Mouse (Mus musculus) hindbrain, embryonic 13.5 days (tissue): ENCODE results near the gene Igf1r. TPM values are rescaled to one million over a fixed set of nuclear protein-coding genes. Genes with fewer than 3 reads are reported as not detected.
A peak's percentile ranks its signal among the peaks of the same experiment; 100 is the strongest.

Experiments
- ATAC-seq: fragments of 200-750 bp; cut with Nextera tagmentation; 2 replicates; pipeline ENCODE4 v1.8.0; 2017; ENCODE audit warnings: moderate TSS enrichment; ENCODE audit not compliant: low FRiP score
- H3K27ac ChIP-seq: fragments of 300-500 bp; sonication (generic); 2 replicates; pipeline ENCODE4 v1.5.1; 2015; ENCODE audit warnings: inconsistent platforms, mild to moderate bottlenecking, moderate library complexity
- H3K27me3 ChIP-seq: fragments of 300-500 bp; sonication (generic); 2 replicates; pipeline ENCODE4 v1.6.1; 2015; ENCODE audit warnings: mild to moderate bottlenecking, inconsistent platforms
- H3K36me3 ChIP-seq: fragments of 300-500 bp; sonication (generic); 2 replicates; pipeline ENCODE4 v1.6.1; 2015; ENCODE audit warnings: mild to moderate bottlenecking, inconsistent platforms
- H3K4me1 ChIP-seq: fragments of 300-500 bp; sonication (generic); replicated peaks from 2 replicates; pipeline ENCODE4 v1.6.1; 2015; ENCODE audit warnings: inconsistent platforms
- H3K4me2 ChIP-seq: fragments of 300-500 bp; sonication (generic); 2 replicates; pipeline ENCODE4 v1.6.1; 2015; ENCODE audit warnings: inconsistent platforms, mild to moderate bottlenecking, moderate library complexity
- H3K4me3 ChIP-seq: fragments of 300-500 bp; sonication (generic); 2 replicates; pipeline ENCODE4 v1.5.1; 2015; ENCODE audit warnings: mild to moderate bottlenecking, inconsistent platforms
- H3K9ac ChIP-seq: fragments of 300-500 bp; sonication (generic); 2 replicates; pipeline ENCODE4 v1.6.1; 2015; ENCODE audit warnings: mild to moderate bottlenecking, inconsistent platforms
- H3K9me3 ChIP-seq: fragments of 300-500 bp; sonication (generic); 2 replicates; pipeline ENCODE4 v1.6.1; 2016; ENCODE audit warnings: inconsistent platforms
- WGBS: fragments of 180-500 bp; shearing (Covaris S2); methylation state at CpG from one replicate; pipeline ENCODE4 v1.1.7; 2015; 5-methylcytosine and 5-hydroxymethylcytosine counted together
- polyA plus RNA-seq: library from polyadenylated mRNA; unstranded; fragments of >200 nt; fragmentation: Nextera tagmentation; extraction: Ambion mirVana; gene quantifications from 2 replicates; pipeline ENCODE4 v1.2.1, GENCODE M21; 2015

Igf1r gene
- polyA plus RNA-seq, 1 experiment from 2014 or later: 26.8 TPM

DNA sequence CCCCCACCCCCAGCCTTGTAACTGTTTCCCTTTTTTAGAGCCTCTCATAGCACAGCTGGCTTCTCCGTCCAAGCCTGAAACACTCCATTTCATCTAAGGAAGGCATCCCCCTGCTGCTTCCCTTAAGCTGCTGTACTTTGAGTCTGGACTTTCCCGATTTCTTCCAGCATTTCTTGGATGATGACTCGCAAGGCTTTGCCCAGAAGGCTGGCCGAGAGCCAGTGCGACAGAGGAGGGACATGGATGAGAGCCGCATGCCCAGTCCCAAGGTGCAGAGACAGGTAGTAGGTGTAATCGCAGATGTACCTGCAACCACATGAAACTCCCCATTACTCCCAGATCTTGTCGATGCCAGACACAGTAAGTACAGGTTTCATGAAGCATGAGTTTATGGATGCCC is 284.2 kb downstream of the Igf1r start:
- H3K9ac ChIP-seq: no peak overlapping the region
- no peaks in the 10 kb centered on the region for H3K36me3 ChIP-seq
- no peak overlapping the region for H3K4me3 ChIP-seq
- 90% methylated on average over 8 of the region's 8 CpGs for WGBS
- H3K4me1 ChIP-seq: peaks cover 10% of the 10 kb centered on the region; the same call in 1 of the 2 replicates
- no peak overlapping the region for H3K27ac ChIP-seq
- no peaks in the 10 kb centered on the region for H3K9me3 ChIP-seq
- H3K27me3 ChIP-seq: no peaks in the 10 kb centered on the region
- no peak overlapping the region for H3K4me2 ChIP-seq
- ATAC-seq: no peak

GRCm38 (mm10) chr7:68239220-68239827 is 286.7 kb downstream of the Igf1r start:
- no peak overlapping the region for H3K4me2 ChIP-seq
- H3K27me3 ChIP-seq: no peaks in the 10 kb centered on the region
- H3K4me3 ChIP-seq: no peak overlapping the region
- H3K27ac ChIP-seq: no peak overlapping the region
- 59% methylated on average over 11 of the region's 11 CpGs for WGBS
- H3K9ac ChIP-seq: no peak overlapping the region
- H3K4me1 ChIP-seq: 0 out of 2 replicates have a peak, but pooled peaks cover under 1% of the 10 kb centered on the region
- ATAC-seq: no peak
- no peaks in the 10 kb centered on the region for H3K36me3 ChIP-seq
- H3K9me3 ChIP-seq: no peaks in the 10 kb centered on the region

DNA sequence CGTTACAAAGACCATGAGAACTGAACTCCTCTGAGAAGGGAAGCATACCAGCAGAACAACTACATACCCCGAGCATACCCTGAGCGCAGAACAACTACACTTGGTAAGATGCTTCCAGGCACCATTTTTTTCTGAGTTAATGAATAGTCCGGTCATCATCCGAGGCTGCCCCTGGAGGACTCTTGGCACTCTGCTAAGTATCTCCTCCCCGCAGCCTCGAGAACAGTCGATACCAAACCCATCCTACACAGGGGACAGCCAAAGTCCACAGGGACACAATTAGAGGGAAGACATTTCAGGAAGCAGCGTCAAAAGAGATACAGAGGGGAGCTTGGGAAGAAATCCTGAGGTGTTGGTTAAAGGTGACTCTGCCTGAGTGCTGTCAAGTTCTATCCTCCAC is 288.6 kb downstream of the Igf1r start:
- H3K27me3 ChIP-seq: no peaks in the 10 kb centered on the region
- H3K4me3 ChIP-seq: no peak overlapping the region
- ATAC-seq: no peak
- 80% methylated on average over 9 of the region's 9 CpGs for WGBS
- H3K4me2 ChIP-seq: no peak overlapping the region
- H3K4me1 ChIP-seq: no peaks in the 10 kb centered on the region
- H3K27ac ChIP-seq: no peak overlapping the region
- H3K9me3 ChIP-seq: no peaks in the 10 kb centered on the region
- H3K9ac ChIP-seq: no peak overlapping the region
- H3K36me3 ChIP-seq: no peaks in the 10 kb centered on the region

- Histone ChIP-seq H3K9me3 (no peaks in the 10 kb centered on the region), H3K9ac (no peak overlapping the region), H3K27me3 (no peaks in the 10 kb centered on the region), H3K36me3 (no peaks in the 10 kb centered on the region), H3K4me3 (no peak overlapping the region), H3K4me2 (no peak overlapping the region), H3K4me1 (no peaks in the 10 kb centered on the region), H3K27ac (no peak overlapping the region)
- 48% methylated on average over 4 of the region's 4 CpGs for WGBS
- ATAC-seq: no peak
Measured at GRCm38 (mm10) chr7:68245681-68246080, 293.1 kb downstream of the Igf1r start.

GRCm38 (mm10) chr7:68246249-68246648 is 293.6 kb downstream of the Igf1r start:
- WGBS: 78% methylated on average over 8 of the region's 8 CpGs
- Histone ChIP-seq H3K9me3 (no peaks in the 10 kb centered on the region), H3K4me1 (no peaks in the 10 kb centered on the region), H3K4me2 (no peak overlapping the region), H3K36me3 (no peaks in the 10 kb centered on the region), H3K4me3 (no peak overlapping the region), H3K9ac (no peak overlapping the region), H3K27me3 (no peaks in the 10 kb centered on the region), H3K27ac (no peak overlapping the region)
- ATAC-seq: no peak

GRCm38 (mm10) chr7:68250411-68250810 is 297.8 kb downstream of the Igf1r start:
- no peaks in the 10 kb centered on the region for H3K27me3 ChIP-seq
- no peak overlapping the region for H3K27ac ChIP-seq
- H3K9me3 ChIP-seq: no peaks in the 10 kb centered on the region
- H3K4me2 ChIP-seq: no peak overlapping the region
- WGBS: 85% methylated on average over 1 of the region's 1 CpGs
- no peaks in the 10 kb centered on the region for H3K4me1 ChIP-seq
- H3K9ac ChIP-seq: no peak overlapping the region
- no peak for ATAC-seq
- no peaks in the 10 kb centered on the region for H3K36me3 ChIP-seq
- no peak overlapping the region for H3K4me3 ChIP-seq

DNA sequence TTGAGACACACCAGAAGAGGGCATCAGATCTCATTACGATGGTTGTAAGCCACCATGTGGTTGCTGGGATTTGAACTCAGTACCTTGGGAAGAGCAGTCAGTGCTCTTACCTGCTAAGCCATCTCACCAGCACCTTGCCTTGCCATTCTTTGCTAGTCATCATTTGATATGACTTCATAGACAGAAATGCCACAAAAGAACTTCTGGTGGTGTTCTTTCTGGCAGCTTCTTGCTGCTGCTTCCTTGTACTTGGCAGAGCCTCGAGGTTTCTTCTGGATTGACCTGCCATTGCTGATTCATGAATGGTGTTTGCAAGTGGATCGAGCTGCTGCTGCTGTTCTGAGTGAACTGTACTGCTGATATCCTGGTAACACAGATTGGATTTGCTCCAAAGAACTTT is 298.3 kb downstream of the Igf1r start:
- H3K36me3 ChIP-seq: no peaks in the 10 kb centered on the region
- H3K4me2 ChIP-seq: no peak overlapping the region
- no peaks in the 10 kb centered on the region for H3K27me3 ChIP-seq
- H3K9me3 ChIP-seq: no peaks in the 10 kb centered on the region
- no peak overlapping the region for H3K4me3 ChIP-seq
- 94% methylated on average over 3 of the region's 3 CpGs for WGBS
- ATAC-seq: no peak
- H3K27ac ChIP-seq: no peak overlapping the region
- no peak overlapping the region for H3K9ac ChIP-seq
- no peaks in the 10 kb centered on the region for H3K4me1 ChIP-seq

DNA sequence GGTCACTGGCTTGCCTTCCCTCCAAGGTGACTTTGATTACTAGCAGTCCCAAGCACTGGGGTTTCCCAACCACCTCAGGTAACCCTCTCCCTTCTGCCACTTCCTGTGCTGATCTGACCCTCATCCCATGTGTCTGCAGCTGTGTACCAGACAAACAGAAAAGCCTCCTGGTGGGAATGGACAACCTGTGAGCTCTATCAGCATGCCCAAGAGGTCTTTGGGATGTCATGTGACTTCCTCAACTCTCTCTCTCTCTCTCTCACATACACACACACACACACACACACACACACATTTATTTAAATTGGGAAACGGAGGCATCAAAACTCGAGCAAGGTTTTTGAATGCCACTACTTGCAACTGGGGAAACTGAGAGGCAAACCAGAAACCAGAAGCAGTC is 305.1 kb downstream of the Igf1r start:
- no peak for ATAC-seq
- Histone ChIP-seq H3K4me3 (no peak overlapping the region), H3K9ac (no peak overlapping the region), H3K4me1 (no peaks in the 10 kb centered on the region), H3K27ac (no peak overlapping the region), H3K36me3 (no peaks in the 10 kb centered on the region), H3K27me3 (no peaks in the 10 kb centered on the region), H3K9me3 (no peaks in the 10 kb centered on the region), H3K4me2 (no peak overlapping the region)
- WGBS: 61% methylated on average over 2 of the region's 2 CpGs

- H3K27me3 ChIP-seq: peaks cover 3% of the 10 kb centered on the region; the same call in 1 of the 2 replicates
- H3K4me2 ChIP-seq: no peak overlapping the region
- no peak overlapping the region for H3K4me3 ChIP-seq
- H3K36me3 ChIP-seq: no peaks in the 10 kb centered on the region
- no peak overlapping the region for H3K9ac ChIP-seq
- no peak for ATAC-seq
- no peaks in the 10 kb centered on the region for H3K9me3 ChIP-seq
- 83% methylated on average over 17 of the region's 17 CpGs for WGBS
- no peak overlapping the region for H3K27ac ChIP-seq
- H3K4me1 ChIP-seq: peaks cover 3% of the 10 kb centered on the region; the same call in 1 of the 2 replicates
Measured at GRCm38 (mm10) chr7:68258326-68259150, 305.9 kb downstream of the Igf1r start.

DNA sequence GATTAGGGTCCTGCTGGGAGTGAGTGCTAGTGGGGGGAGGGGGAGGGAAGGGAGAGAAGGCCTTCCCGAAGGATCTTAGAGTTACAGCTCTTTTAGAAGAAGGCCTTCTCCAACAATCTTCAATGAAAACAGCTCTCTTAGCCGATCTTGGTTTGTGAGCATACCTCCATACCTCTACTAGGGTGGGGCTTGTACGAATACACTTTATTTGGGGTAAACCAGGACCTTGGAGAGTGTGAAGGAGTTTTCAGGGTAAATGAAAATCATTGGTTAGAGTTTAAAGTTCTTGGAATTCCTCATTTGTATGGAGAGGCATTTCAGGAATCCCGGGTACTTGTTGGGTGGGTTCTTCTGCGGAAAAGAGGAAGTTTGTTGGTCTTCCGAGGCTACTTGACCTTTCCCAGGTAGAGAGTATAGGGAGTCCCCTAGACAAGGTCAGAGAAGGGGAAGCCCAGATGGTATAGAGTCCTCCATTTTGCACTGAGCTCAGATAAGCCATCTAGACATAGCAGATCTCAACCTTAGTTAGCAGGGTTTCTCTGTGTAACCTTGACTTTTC is 307.0 kb downstream of the Igf1r start:
- Histone ChIP-seq H3K9ac (no peak overlapping the region), H3K27me3 (peaks cover 14% of the 10 kb centered on the region; the same call in 1 of the 2 replicates), H3K27ac (no peak overlapping the region), H3K4me1 (peaks cover 13% of the 10 kb centered on the region), H3K36me3 (no peaks in the 10 kb centered on the region), H3K4me3 (no peak overlapping the region), H3K4me2 (no peak overlapping the region), H3K9me3 (no peaks in the 10 kb centered on the region)
- ATAC-seq: no peak
- WGBS: 78% methylated on average over 6 of the region's 6 CpGs

DNA sequence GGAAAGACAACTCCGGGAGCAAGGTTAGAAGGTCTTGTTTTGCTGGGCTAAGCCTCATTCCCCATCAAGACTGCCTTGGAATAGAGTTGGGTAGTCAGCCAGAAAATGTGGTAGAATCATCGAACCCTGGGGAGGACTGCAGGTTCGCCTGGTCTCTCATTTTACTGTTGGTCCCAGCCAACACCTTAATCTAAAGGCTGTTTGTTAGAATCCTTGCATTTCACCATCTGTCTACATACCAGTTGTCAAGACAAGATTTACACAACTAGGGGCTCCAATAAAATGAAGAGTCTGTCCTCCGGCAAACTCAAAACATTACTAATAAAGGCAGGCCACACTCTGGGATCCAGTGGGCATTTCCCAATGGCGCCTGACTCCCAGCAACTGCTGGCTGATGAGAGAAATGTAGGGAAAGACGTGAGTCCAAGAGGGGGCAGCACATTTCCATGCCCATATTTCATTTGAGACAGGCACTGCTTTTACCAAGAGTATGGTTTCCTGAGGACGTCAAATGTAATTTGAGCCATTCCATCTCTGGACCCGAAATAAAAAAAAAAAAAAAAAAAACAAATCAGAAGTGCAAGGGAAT is 310.1 kb downstream of the Igf1r start:
- 62% methylated on average over 8 of the region's 8 CpGs for WGBS
- Histone ChIP-seq H3K4me3 (no peak overlapping the region), H3K9me3 (no peaks in the 10 kb centered on the region), H3K4me1 (peaks cover 25% of the 10 kb centered on the region), H3K36me3 (no peaks in the 10 kb centered on the region), H3K4me2 (no peak overlapping the region), H3K27me3 (peaks cover 23% of the 10 kb centered on the region; the same call in 1 of the 2 replicates), H3K9ac (no peak overlapping the region), H3K27ac (no peak overlapping the region)
- no peak for ATAC-seq

GRCm38 (mm10) chr7:68263346-68264027 is 310.9 kb downstream of the Igf1r start:
- Histone ChIP-seq H3K27me3 (peaks cover 23% of the 10 kb centered on the region; the same call in 1 of the 2 replicates), H3K9ac (0 out of 2 replicates have a peak overlapping the region, but pooled peaks have one; percentile 26), H3K9me3 (no peaks in the 10 kb centered on the region), H3K4me1 (peaks cover 25% of the 10 kb centered on the region), H3K36me3 (no peaks in the 10 kb centered on the region), H3K4me2 (peak overlapping the region; percentile 65), H3K4me3 (peak overlapping the region; percentile 28), H3K27ac (no peak overlapping the region)
- 50% methylated on average over 8 of the region's 8 CpGs for WGBS
- ATAC-seq: no peak
